Mouse (Mus musculus) heart, embryonic 13.5 days (tissue): ENCODE results near the gene Hltf. TPM values are rescaled to one million over a fixed set of nuclear protein-coding genes. Genes with fewer than 3 reads are reported as not detected.

ENCODE experiments used
- ATAC-seq: fragments of 200-750 bp; cut with Nextera tagmentation; 2 replicates; pipeline ENCODE4 v1.8.0; 2017; ENCODE audit warnings: moderate TSS enrichment; ENCODE audit not compliant: insufficient number of reproducible peaks, low FRiP score, low TSS enrichment; ENCODE audit errors: extremely low read depth
- H3K27ac ChIP-seq: fragments of 300-500 bp; sonication (generic); replicated peaks from 2 replicates; pipeline ENCODE4 v1.5.1; 2015; ENCODE audit warnings: moderate library complexity, mild to moderate bottlenecking, inconsistent platforms
- H3K27me3 ChIP-seq: fragments of 300-500 bp; sonication (generic); replicated peaks from 2 replicates; pipeline ENCODE4 v1.6.1; 2015; ENCODE audit warnings: mild to moderate bottlenecking, inconsistent platforms
- H3K36me3 ChIP-seq: fragments of 300-500 bp; sonication (generic); 2 replicates; pipeline ENCODE4 v1.6.1; 2015; ENCODE audit warnings: mild to moderate bottlenecking, inconsistent platforms
- H3K4me1 ChIP-seq: fragments of 300-500 bp; sonication (generic); 2 replicates; pipeline ENCODE4 v1.6.1; 2015; ENCODE audit warnings: inconsistent platforms
- H3K4me2 ChIP-seq: fragments of 300-500 bp; sonication (generic); 2 replicates; pipeline ENCODE4 v1.6.1; 2015; ENCODE audit warnings: inconsistent platforms, mild to moderate bottlenecking, moderate library complexity
- H3K4me3 ChIP-seq: fragments of 300-500 bp; sonication (generic); 2 replicates; pipeline ENCODE4 v1.5.1; 2015; ENCODE audit warnings: moderate library complexity, mild to moderate bottlenecking, inconsistent platforms
- H3K9ac ChIP-seq: fragments of 300-500 bp; sonication (generic); 2 replicates; pipeline ENCODE4 v1.6.1; 2015; ENCODE audit warnings: inconsistent platforms, mild to moderate bottlenecking, moderate library complexity
- H3K9me3 ChIP-seq: fragments of 300-500 bp; sonication (generic); 2 replicates; pipeline ENCODE4 v1.6.1; 2016; ENCODE audit warnings: inconsistent platforms
- WGBS: fragments of 180-500 bp; shearing (Covaris S2); methylation state at CpG from one replicate; pipeline ENCODE4 v1.1.7; 2015; ENCODE audit warnings: mixed read lengths; 5-methylcytosine and 5-hydroxymethylcytosine counted together
- polyA plus RNA-seq: library from polyadenylated mRNA; unstranded; fragments of >200 nt; fragmentation: Nextera tagmentation; extraction: Ambion mirVana; gene quantifications from 2 replicates; pipeline ENCODE4 v1.2.1, GENCODE M21; 2015

The Hltf gene
- polyA plus RNA-seq, 1 experiment from 2014 or later: 14.1 TPM

GRCm38 (mm10) chr3:20147647-20148046 lies 90.0 kb downstream of the Hltf start:
- ATAC-seq: no peak
- Histone ChIP-seq H3K9me3 (no peaks in the 10 kb centered on the region), H3K27me3 (no peaks in the 10 kb centered on the region), H3K36me3 (peaks cover 80% of the 10 kb centered on the region), H3K4me3 (peak overlapping the region; percentile 13; the same call in 1 of the 2 replicates), H3K4me2 (peak overlapping the region; percentile 79), H3K4me1 (peaks cover 90% of the 10 kb centered on the region), H3K27ac (peak overlapping the region; percentile 96), H3K9ac (peak overlapping the region; percentile 99)
- WGBS: 44% methylated on average over 5 of the region's 5 CpGs

GRCm38 (mm10) chr3:20150511-20150910 lies 92.9 kb downstream of the Hltf start:
- Histone ChIP-seq H3K36me3 (peaks cover 63% of the 10 kb centered on the region), H3K4me3 (peak overlapping the region; percentile 95; the same call in 1 of the 2 replicates), H3K27ac (peak overlapping the region; percentile 96), H3K9me3 (no peaks in the 10 kb centered on the region), H3K27me3 (no peaks in the 10 kb centered on the region), H3K9ac (peak overlapping the region; percentile 99), H3K4me1 (peaks cover 77% of the 10 kb centered on the region), H3K4me2 (peak overlapping the region; percentile 79)
- 45% methylated on average over 2 of the region's 2 CpGs for WGBS
- no peak for ATAC-seq

- Histone ChIP-seq H3K4me2 (peak overlapping the region; percentile 79), H3K27ac (peak overlapping the region; percentile 96), H3K9me3 (no peaks in the 10 kb centered on the region), H3K4me3 (peak overlapping the region; percentile 95), H3K27me3 (no peaks in the 10 kb centered on the region), H3K36me3 (peaks cover 61% of the 10 kb centered on the region), H3K9ac (peak overlapping the region; percentile 99), H3K4me1 (peaks cover 71% of the 10 kb centered on the region)
- WGBS: 67% methylated on average over 3 of the region's 3 CpGs
- no peak for ATAC-seq
These were observed 94.0 kb downstream of the Hltf start for GRCm38 (mm10) chr3:20151651-20152050.

GRCm38 (mm10) chr3:20154531-20155367 lies 97.1 kb downstream of the Hltf start, which contains the start of gene Gyg:
Gene Gyg (minus strand): TSS chr3:20155317.
- Histone ChIP-seq H3K27ac (peak within 1 kb of the TSS; percentile 96), H3K9ac (peak within 1 kb of the TSS; percentile 99), H3K27me3 (no peaks in the 10 kb centered on the region), H3K9me3 (peaks cover 6% of the 10 kb centered on the region), H3K4me1 (peaks cover 40% of the 10 kb centered on the region), H3K4me2 (peak within 1 kb of the TSS; percentile 79), H3K4me3 (peak within 1 kb of the TSS; percentile 95), H3K36me3 (peaks cover 35% of the 10 kb centered on the region)
- under 1% methylated on average over 72 of the region's 73 CpGs for WGBS
- peak; percentile 87 for ATAC-seq

- Histone ChIP-seq H3K27me3 (no peaks in the 10 kb centered on the region), H3K9ac (peak overlapping the region; percentile 99), H3K9me3 (peaks cover 6% of the 10 kb centered on the region), H3K36me3 (peaks cover 28% of the 10 kb centered on the region), H3K4me2 (peak overlapping the region; percentile 79), H3K4me1 (peaks cover 33% of the 10 kb centered on the region), H3K27ac (peak overlapping the region; percentile 96; the same call in 1 of the 2 replicates), H3K4me3 (peak overlapping the region; percentile 95)
- no peak for ATAC-seq
- 82% methylated on average over 6 of the region's 6 CpGs for WGBS
These were observed 97.9 kb downstream of the Hltf start for GRCm38 (mm10) chr3:20155476-20155875.

- H3K9me3 ChIP-seq: 0 out of 2 replicates have a peak, but pooled peaks cover 2% of the 10 kb centered on the region
- WGBS: 60% methylated on average over 1 of the region's 1 CpGs
- H3K27me3 ChIP-seq: no peaks in the 10 kb centered on the region
- H3K27ac ChIP-seq: no peak overlapping the region
- ATAC-seq: no peak
- H3K4me1 ChIP-seq: no peaks in the 10 kb centered on the region
- H3K9ac ChIP-seq: no peak overlapping the region
- no peak overlapping the region for H3K4me3 ChIP-seq
- H3K36me3 ChIP-seq: no peaks in the 10 kb centered on the region
- H3K4me2 ChIP-seq: no peak overlapping the region
These were observed 109.9 kb downstream of the Hltf start for GRCm38 (mm10) chr3:20167487-20167886.

Other genes with a start within 250 kb of the Hltf start
- gene Cp, start 100.8 kb upstream of the Hltf start, polyA plus RNA-seq: 0.79 and 1.3 TPM in 2 replicates
- gene Hps3, start 22.5 kb upstream of the Hltf start, polyA plus RNA-seq: 8.2 and 11.0 TPM in 2 replicates
- 686 and 787 TPM in 2 replicates for gene Gyg, start 97.5 kb downstream of the Hltf start, polyA plus RNA-seq
- gene Cpa3, start 184.4 kb downstream of the Hltf start, polyA plus RNA-seq: 2.0 and 2.3 TPM in 2 replicates
- 0.25 and 0.29 TPM in 2 replicates for gene Cpb1, start 217.9 kb downstream of the Hltf start, polyA plus RNA-seq